Mouse (Mus musculus) liver, embryonic 12.5 days (tissue): ENCODE results near the gene Ptpre. TPM values are rescaled to one million over a fixed set of nuclear protein-coding genes. Genes with fewer than 3 reads are reported as not detected.
A peak's percentile ranks its signal among the peaks of the same experiment; 100 is the strongest.

Source experiments
- ATAC-seq: fragments of 200-750 bp; cut with Nextera tagmentation; 2 replicates; pipeline ENCODE4 v1.8.0; 2017; ENCODE audit warnings: moderate number of reproducible peaks, mild to moderate bottlenecking, moderate library complexity
- H3K27ac ChIP-seq: fragments of 300-500 bp; sonication (generic); 2 replicates; pipeline ENCODE4 v1.5.1; 2016; ENCODE audit warnings: mild to moderate bottlenecking
- H3K27me3 ChIP-seq: fragments of 300-500 bp; sonication (generic); replicated peaks from 2 replicates; pipeline ENCODE4 v1.6.1; 2016; ENCODE audit warnings: mild to moderate bottlenecking, moderate library complexity
- H3K36me3 ChIP-seq: fragments of 300-500 bp; sonication (generic); 2 replicates; pipeline ENCODE4 v1.6.1; 2016; ENCODE audit warnings: mild to moderate bottlenecking, moderate library complexity
- H3K4me1 ChIP-seq: fragments of 300-500 bp; sonication (generic); 2 replicates; pipeline ENCODE4 v1.6.1; 2016
- H3K4me2 ChIP-seq: fragments of 300-500 bp; sonication (generic); 2 replicates; pipeline ENCODE4 v1.6.1; 2016; ENCODE audit warnings: mild to moderate bottlenecking, moderate library complexity
- H3K4me3 ChIP-seq: fragments of 300-500 bp; sonication (generic); 2 replicates; pipeline ENCODE4 v1.5.1; 2016; ENCODE audit warnings: mild to moderate bottlenecking, moderate library complexity
- H3K9ac ChIP-seq: fragments of 300-500 bp; sonication (generic); 2 replicates; pipeline ENCODE4 v1.6.1; 2016; ENCODE audit warnings: mild to moderate bottlenecking, moderate library complexity
- H3K9me3 ChIP-seq: fragments of 300-500 bp; sonication (generic); replicated peaks from 2 replicates; pipeline ENCODE4 v1.6.1; 2016; ENCODE audit warnings: mild to moderate bottlenecking, moderate library complexity
- WGBS: fragments of 180-500 bp; shearing (Covaris S2); methylation state at CpG from one replicate; pipeline ENCODE4 v1.1.7; 2016; ENCODE audit not compliant: insufficient replicate concordance; 5-methylcytosine and 5-hydroxymethylcytosine counted together
- polyA plus RNA-seq: library from polyadenylated mRNA; unstranded; fragments of >200 nt; fragmentation: Nextera tagmentation; extraction: Ambion mirVana; gene quantifications from 2 replicates; pipeline ENCODE4 v1.2.1, GENCODE M21; 2016

Gene Ptpre
- polyA plus RNA-seq, 1 experiment from 2014 or later, result 4.6 TPM

DNA sequence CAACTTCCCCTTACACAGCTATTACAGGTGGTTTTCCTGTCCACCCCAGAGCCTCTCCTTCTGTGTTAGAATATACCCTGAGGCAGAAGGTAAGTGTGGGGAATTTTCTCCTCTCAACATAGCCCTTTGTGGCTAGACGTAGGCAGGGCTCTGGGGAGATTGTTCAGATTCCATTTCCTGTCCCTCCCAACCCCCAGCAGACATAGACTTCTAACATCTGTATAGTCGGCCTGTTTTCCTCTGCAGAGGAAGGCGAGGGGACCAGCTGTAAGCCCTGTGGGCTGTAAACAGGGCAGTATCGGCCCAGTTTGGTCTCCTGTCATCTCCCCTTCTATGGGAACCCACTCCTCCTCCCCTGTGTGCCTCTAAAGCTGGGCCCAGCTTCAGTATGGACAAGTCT, 20.1 kb upstream of the Ptpre start:
- Histone ChIP-seq H3K9me3 (no peaks in the 10 kb centered on the region), H3K27me3 (peaks cover 3% of the 10 kb centered on the region; the same call in 1 of the 2 replicates), H3K4me2 (no peak overlapping the region), H3K4me3 (no peak overlapping the region), H3K9ac (no peak overlapping the region), H3K27ac (no peak overlapping the region), H3K4me1 (no peaks in the 10 kb centered on the region), H3K36me3 (no peaks in the 10 kb centered on the region)
- 15% methylated on average over 4 of the region's 4 CpGs for WGBS
- ATAC-seq, result no peak

DNA sequence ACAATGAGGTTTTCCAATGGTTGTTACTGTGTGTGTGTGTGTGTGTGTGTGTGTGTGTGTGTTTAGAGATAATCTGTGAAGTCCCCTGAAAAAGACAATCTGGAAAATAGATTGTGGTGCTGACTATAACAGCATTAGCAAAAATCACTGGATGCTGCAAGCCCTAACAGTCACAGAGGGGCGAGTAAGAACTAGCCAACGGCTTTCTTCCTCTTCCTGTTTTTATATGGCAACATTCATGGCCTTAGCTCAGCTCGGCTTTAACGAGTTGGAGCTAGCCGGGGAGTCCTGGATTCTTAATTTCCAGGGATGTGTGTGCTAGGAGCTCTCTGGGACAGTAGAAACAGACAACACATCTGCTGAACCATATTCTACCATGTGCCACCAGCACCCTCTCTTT, 17.0 kb upstream of the Ptpre start:
- H3K36me3 ChIP-seq, result no peaks in the 10 kb centered on the region
- no peaks in the 10 kb centered on the region for H3K4me1 ChIP-seq
- no peak overlapping the region for H3K9ac ChIP-seq
- H3K9me3 ChIP-seq, result no peaks in the 10 kb centered on the region
- no peak overlapping the region for H3K4me3 ChIP-seq
- no peak overlapping the region for H3K4me2 ChIP-seq
- no peak overlapping the region for H3K27ac ChIP-seq
- no peak for ATAC-seq
- H3K27me3 ChIP-seq, result peaks cover under 1% of the 10 kb centered on the region; the same call in 1 of the 2 replicates
- 28% methylated on average over 5 of the region's 5 CpGs for WGBS

DNA sequence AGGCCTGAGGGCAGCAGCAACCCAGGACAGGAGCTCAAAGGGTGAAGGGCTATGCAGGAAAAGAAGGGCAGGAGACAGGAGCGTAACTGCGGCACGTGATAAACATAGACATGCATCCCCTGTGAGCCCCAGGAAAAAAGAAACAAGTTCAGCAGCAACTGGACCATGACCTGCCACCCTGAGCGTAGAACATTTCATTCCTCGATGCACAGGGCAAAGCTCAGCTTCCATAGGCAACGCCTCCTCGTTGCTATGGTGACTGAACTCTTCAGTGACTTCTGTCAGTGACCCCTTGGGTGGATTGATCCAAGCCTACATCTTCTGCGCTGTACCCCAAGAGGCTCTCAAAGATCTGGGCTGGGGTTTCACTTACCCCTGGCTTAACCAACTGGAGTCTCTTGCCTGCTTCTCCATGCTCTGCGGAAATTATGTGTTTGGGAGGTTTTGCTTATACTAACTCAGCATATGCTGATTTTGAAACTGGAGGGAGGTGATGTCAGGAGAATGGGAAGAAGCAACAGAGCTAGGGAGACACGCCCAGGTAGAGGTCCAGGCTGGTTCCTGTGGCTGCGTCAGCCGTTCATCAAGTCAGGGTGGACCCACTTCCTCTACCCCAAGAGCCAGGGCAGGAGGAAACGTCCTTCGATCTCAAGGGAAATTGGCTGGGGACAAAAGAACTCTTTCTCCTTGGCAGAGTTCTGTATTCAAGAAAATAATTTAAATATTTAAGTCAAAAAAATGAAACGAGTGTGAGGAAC, 15.3 kb upstream of the Ptpre start:
- Histone ChIP-seq H3K4me1 (no peaks in the 10 kb centered on the region), H3K27me3 (no peaks in the 10 kb centered on the region; the same call in 1 of the 2 replicates), H3K36me3 (no peaks in the 10 kb centered on the region), H3K4me3 (no peak overlapping the region), H3K9ac (no peak overlapping the region), H3K27ac (no peak overlapping the region), H3K9me3 (no peaks in the 10 kb centered on the region), H3K4me2 (no peak overlapping the region)
- ATAC-seq, result peak; percentile 58
- 51% methylated on average over 15 of the region's 15 CpGs for WGBS

DNA sequence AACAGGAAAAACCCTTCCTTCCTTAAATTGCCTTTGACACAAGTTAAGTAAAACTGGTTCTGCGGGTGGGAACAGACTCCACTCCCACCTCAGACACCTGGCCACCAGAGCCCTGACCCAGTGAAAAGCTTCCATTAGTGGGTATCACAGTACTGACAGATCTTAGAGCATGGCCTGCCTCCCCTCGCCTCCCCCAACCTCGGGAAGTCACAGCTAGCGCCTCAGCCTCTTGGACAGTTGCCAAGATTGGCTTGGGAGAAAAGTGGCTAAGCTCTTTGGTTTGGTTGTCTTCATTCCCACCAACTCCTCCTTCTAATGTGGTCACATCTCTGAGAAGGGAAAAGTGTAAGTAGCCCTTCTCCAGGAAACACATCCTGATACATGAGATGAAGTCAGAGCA, 13.3 kb upstream of the Ptpre start:
- H3K36me3 ChIP-seq, result no peaks in the 10 kb centered on the region
- no peak overlapping the region for H3K4me2 ChIP-seq
- no peak for ATAC-seq
- H3K4me1 ChIP-seq, result no peaks in the 10 kb centered on the region
- WGBS, result 32% methylated on average over 4 of the region's 4 CpGs
- H3K27me3 ChIP-seq, result no peaks in the 10 kb centered on the region
- H3K27ac ChIP-seq, result no peak overlapping the region
- H3K9ac ChIP-seq, result no peak overlapping the region
- H3K9me3 ChIP-seq, result no peaks in the 10 kb centered on the region
- H3K4me3 ChIP-seq, result no peak overlapping the region

DNA sequence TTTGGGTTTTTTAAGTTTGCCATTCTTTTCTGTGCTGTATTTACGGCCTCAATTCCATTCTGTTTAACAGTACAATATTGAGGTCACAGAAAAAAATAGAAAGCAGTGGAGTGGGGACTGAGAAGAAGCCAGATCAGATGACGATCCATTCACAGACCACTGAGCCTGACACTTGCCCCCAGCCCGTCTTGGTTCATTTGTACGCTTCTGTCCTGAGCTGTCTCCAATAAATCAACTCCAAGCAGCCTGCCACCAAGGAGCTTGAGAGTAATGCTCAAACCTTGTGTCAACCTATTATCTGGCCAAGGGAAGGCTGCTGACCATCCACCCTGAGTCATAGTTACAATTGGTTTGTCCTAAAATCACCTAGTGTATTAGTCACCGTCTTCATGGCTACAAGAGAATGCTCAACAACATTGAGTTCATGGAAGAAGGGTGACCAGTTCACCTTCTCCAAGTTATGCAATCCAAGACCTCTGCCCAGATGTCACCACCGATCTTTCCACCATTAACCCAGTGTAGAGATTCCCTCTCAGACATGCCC, 12.8 kb upstream of the Ptpre start:
- no peak overlapping the region for H3K4me3 ChIP-seq
- no peaks in the 10 kb centered on the region for H3K4me1 ChIP-seq
- H3K9ac ChIP-seq, result no peak overlapping the region
- no peaks in the 10 kb centered on the region for H3K9me3 ChIP-seq
- WGBS, result 70% methylated on average over 6 of the region's 6 CpGs
- H3K36me3 ChIP-seq, result no peaks in the 10 kb centered on the region
- H3K27me3 ChIP-seq, result no peaks in the 10 kb centered on the region
- H3K27ac ChIP-seq, result no peak overlapping the region
- ATAC-seq, result no peak
- H3K4me2 ChIP-seq, result no peak overlapping the region

DNA sequence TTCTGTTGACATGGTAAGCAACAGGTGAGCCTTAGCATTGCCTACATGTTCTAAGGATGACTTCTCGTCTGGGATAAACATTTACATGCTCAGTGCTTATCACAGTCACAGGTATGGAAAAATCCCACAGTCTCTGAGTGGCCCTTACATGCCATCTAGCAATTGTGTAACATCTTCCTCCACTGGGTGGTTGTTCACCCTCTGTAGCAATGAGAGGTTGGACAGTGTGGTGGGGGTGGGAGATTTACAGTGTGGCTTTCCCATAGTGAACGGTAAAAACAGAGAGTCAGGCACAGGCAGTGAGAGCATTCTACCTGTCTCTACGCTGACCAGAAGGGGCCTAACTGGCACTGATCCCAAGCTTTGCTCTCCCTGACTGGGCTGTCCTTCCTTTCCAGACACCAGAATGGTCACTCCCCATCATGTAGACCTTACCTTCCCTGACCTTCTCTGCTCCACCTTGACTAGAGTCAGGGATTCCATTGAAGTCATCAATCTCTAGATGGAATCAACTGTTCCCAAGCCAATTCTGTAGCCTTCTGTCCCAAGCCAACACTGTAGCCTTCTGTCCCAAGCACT, 10.6 kb upstream of the Ptpre start:
- H3K4me2 ChIP-seq, result no peak overlapping the region
- 48% methylated on average over 3 of the region's 3 CpGs for WGBS
- no peaks in the 10 kb centered on the region for H3K9me3 ChIP-seq

DNA sequence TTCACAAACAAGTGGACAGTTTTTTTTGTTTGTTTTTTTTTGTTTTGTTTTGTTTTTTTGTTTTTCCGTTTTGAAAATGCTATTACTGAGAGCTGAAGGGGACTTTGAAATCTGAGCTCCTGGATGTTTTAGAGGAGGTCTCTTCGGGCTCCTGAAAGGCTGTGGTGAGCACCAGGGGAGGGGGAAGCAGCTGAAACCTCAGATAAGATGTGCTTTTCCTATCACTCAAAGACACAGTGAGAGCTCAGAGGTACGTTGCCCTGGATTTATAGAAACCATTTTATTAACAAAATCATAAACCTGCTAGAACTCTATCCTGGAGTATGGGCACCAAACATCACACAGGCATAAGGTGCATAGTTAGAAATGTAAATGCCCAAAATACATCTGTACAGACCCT, 10.1 kb upstream of the Ptpre start:
- Histone ChIP-seq H3K36me3 (no peaks in the 10 kb centered on the region), H3K9ac (no peak overlapping the region), H3K4me1 (no peaks in the 10 kb centered on the region), H3K9me3 (no peaks in the 10 kb centered on the region), H3K27ac (no peak overlapping the region), H3K4me3 (no peak overlapping the region), H3K4me2 (no peak overlapping the region), H3K27me3 (no peaks in the 10 kb centered on the region)
- no peak for ATAC-seq
- 8% methylated on average over 3 of the region's 3 CpGs for WGBS

More for the DNA sequence above, 10.6 kb upstream of the Ptpre start:
- Histone ChIP-seq H3K4me1 (no peaks in the 10 kb centered on the region), H3K36me3 (no peaks in the 10 kb centered on the region), H3K9ac (no peak overlapping the region), H3K27me3 (no peaks in the 10 kb centered on the region), H3K4me3 (no peak overlapping the region), H3K27ac (no peak overlapping the region)
- ATAC-seq, result no peak

DNA sequence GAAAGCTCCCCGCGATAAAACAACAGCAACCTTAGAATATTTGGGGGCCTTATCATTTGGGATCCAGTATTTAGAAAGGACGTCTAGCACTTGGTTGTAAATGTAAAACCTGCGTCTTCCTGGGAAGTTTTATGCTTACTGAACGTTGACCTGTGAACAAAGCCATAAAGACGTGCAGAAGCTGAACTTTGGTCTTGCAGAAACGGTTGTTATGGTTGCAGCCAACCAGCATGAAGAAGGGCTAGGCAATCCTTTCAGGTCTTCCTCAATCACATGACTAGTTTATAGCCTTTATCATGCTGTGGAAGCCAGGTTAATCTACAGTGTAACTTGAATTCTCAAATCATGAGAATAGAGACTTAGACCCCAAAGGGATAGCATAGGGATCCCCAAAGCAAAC, 8.8 kb upstream of the Ptpre start, which contains the start of gene Clrn3:
TSS of gene Clrn3 (minus strand) at position 140 of the 400 bp plus-strand sequence.
- H3K4me2 ChIP-seq, result no peak within 1 kb of the TSS
- H3K27me3 ChIP-seq, result no peaks in the 10 kb centered on the region
- H3K9ac ChIP-seq, result no peak within 1 kb of the TSS
- H3K4me1 ChIP-seq, result no peaks in the 10 kb centered on the region
- no peaks in the 10 kb centered on the region for H3K36me3 ChIP-seq
- no peak within 1 kb of the TSS for H3K4me3 ChIP-seq
- no peak within 1 kb of the TSS for H3K27ac ChIP-seq
- no peaks in the 10 kb centered on the region for H3K9me3 ChIP-seq
- 66% methylated on average over 7 of the region's 7 CpGs for WGBS
- ATAC-seq, result no peak

DNA sequence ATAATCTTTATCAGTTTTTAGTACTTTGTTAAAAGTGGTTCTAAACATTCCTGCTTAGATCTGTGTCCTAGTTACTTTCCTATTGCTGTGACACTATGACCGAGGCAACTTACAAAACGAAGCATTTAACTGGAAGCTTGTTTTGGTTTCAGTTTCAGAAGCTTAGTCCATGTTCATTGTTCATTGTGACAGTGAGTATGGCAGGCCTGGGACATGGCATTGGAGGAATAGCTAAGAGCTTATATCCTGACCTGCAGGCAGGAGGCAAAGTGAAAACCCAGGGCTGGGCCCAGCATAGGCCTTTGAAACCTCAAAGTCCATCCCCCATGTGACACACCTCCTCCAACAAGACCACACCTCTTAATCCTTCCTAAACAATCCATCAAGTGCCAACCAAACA, 8.2 kb upstream of the Ptpre start:
- Histone ChIP-seq H3K27me3 (no peaks in the 10 kb centered on the region), H3K27ac (no peak overlapping the region), H3K4me2 (no peak overlapping the region), H3K9me3 (no peaks in the 10 kb centered on the region), H3K4me1 (no peaks in the 10 kb centered on the region), H3K4me3 (no peak overlapping the region), H3K9ac (no peak overlapping the region), H3K36me3 (no peaks in the 10 kb centered on the region)
- ATAC-seq, result no peak
- WGBS, result 78% methylated on average over 2 of the region's 2 CpGs

DNA sequence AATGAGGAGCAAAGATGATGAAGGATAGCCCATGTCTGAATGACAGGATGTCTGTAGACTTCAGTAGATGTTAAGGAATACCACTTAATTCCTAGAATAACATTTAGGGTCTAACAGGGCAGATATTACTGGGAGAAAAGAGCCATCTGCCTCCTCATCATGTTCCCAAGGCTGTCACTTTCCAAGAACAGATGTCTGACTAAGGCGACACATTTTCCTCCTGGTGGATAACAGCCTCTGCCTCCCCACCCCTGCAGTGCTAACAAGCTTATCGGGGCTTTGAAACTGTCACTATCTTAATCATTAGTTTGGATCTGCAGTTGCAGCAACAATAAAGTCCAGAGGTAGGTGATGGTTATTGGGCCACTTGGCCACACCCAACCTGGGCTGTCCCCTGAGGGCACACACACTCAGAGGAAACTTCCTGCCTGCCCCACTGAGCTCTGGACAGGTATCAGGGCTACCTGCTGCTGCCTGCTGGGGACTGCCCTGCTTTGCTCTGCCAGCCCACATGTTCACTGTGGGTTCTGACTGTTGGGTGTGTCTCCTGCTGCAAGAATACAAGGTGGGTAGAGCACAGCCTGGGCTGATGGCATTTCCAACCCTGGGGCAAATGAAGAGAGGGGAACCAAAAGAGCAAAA, 2.6 kb upstream of the Ptpre start:
- WGBS, result 29% methylated on average over 2 of the region's 2 CpGs

DNA sequence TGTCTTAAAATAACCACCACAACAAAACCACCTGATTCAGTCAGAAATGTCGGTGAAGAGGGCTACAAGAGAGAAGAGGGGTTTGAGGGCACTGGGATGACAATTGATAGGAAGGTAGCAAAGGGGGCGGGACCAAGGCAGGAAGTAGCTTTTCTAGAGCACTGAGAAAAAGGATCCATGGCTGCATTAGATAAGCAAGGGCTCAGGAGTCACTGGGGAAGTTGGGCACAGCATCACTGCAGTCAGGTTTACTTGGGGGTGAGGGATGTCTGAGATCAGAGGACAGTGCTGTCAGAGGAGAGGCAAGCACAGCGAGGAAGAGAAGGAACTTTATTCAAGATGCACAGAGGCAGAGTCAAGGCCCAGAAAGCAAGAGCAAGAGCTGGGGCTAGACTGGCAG, 1.4 kb upstream of the Ptpre start:
- H3K27me3 ChIP-seq, result peaks cover 9% of the 10 kb centered on the region; the same call in 1 of the 2 replicates
- no peaks in the 10 kb centered on the region for H3K36me3 ChIP-seq
- H3K9me3 ChIP-seq, result no peaks in the 10 kb centered on the region
- no peak overlapping the region for H3K27ac ChIP-seq
- H3K4me2 ChIP-seq, result no peak overlapping the region
- H3K4me1 ChIP-seq, result peaks cover 43% of the 10 kb centered on the region
- no peak for ATAC-seq
- no peak overlapping the region for H3K9ac ChIP-seq
- no peak overlapping the region for H3K4me3 ChIP-seq
- WGBS, result 24% methylated on average over 3 of the region's 3 CpGs

More for the DNA sequence above, 2.6 kb upstream of the Ptpre start:
- no peaks in the 10 kb centered on the region for H3K9me3 ChIP-seq
- peaks cover 35% of the 10 kb centered on the region for H3K4me1 ChIP-seq
- no peak overlapping the region for H3K4me3 ChIP-seq
- H3K9ac ChIP-seq, result no peak overlapping the region
- no peaks in the 10 kb centered on the region for H3K36me3 ChIP-seq
- H3K27ac ChIP-seq, result no peak overlapping the region
- H3K27me3 ChIP-seq, result peaks cover 9% of the 10 kb centered on the region; the same call in 1 of the 2 replicates
- no peak for ATAC-seq
- H3K4me2 ChIP-seq, result no peak overlapping the region
